Mouse (Mus musculus) fat pad, adult 2 months (tissue): ENCODE data around the gene Smim6.
A peak's percentile ranks its signal among the peaks of the same experiment; 100 is the strongest.

ENCODE experiments used
- DNase-seq: peaks from one replicate; pipeline ENCODE4 v3.0.0-alpha.2; 2011; ENCODE audit warnings: low read depth, low spot score; ENCODE audit errors: extremely low read depth

Gene Smim6

DNA sequence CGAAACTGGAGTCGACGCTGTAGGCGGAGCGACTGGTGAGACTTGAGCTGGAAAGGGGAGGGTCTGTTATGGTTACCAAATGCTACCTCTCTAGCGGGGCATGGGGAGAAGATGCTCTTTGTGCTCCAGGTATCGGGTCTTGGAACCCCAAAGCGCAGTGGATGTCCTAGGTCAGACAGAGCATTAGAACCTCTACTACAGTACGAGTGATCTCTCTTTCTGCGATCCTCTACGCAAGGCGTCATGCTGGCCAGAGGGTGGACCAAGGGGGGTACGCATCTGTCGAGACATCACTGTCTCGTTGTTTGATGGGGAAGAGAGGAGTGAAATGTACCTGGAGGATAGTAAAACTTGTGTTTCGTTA is 21.9 kb downstream of the Smim6 start:
- no peak for DNase-seq

DNA sequence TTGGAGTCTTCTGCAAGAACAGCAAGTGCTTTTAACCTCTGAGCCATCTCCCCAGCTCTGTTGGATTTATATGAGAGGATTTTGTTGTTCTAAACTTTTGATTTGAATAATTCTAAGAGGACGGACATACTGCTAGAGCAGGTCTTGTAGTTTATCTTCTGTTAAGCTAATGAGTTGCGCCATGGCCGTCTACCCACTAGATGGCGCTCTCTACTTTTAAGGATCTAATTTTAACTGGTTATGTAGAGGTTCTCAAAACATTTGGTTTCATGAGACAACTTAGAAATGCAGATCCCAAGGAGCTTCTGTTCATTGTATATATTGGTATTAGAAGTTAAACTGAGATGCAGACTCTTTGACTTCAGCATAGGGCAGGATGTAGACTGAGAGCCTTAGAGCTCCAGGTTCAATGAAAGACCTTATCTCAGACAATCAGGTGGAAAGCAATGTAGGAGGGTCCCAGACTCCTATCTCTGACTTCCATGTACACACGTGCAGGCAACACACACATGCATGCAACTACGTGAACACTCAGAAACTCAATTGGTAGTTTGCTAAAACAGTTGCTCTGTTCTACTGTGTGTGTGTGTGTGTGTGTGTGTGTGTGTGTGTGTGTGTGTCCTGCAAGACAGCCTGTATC is 28.0 kb downstream of the Smim6 start:
- no peak for DNase-seq

DNA sequence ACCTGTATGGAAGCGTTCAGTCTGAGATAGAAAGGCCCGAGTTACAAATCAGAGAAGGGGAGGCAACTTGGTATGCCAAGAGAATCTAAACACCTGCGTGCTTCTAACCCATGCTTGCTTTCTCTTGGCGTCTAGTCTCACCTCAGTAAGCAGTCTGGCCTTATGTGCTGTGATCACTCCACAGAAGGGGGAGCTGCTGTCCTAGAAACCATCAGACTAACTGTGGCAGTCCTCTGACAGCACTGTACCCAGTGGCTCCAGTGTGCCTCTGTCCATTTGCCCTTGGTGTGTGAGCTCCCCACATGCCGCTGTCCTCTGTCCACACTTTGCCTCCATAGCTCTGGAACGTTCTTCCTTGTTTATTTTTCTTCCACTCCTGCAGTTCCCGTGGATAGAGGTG is 30.2 kb downstream of the Smim6 start:
- no peak for DNase-seq

DNA sequence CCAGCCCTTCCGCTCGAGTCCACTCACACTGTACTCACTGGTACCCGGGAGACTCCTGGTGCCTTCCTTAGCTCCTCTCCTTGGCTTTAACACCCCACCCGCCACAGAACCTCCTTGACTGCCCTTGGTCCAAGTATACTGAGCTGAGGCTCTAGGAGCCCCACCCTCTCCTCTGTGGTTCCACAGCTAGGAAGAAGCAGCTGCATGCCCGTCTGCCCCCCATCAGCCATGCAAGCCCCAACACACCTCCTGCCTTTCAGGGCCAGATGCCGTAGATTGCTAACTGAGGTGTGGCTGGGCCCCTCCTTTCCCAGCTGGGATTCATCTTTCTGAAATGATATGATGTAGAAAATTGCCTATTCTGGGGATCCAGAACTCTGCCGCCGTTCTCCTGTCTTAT is 33.4 kb downstream of the Smim6 start:
- DNase-seq, result no peak

DNA sequence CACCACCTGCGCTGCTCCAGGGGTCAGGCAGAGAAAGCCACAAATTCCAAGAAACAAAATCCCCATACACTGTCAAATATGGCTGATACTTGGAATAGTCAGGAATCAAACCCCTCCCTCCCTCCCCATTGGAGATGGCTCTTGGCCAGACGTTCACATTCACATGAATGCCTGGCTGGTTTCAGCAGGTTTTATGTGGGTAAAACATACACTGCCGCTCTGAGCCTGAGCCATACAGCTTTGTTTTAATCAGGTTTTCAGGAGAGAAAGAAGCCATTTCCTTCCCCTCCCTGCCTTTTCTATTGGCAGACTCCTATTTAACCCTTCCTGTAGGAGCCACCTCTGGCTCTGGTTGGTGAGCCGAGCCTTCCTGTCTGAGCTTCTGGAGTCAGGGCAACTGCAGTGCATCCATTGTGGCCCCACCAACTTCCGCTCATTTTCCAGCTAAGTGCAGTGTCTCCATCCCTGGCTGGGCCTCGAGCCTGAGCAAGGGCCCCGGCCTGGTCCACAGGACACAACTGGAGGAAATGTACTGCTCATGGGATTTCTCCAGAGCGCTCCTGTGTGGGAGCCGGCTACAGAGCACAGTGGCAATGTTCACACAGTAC is 34.5 kb downstream of the Smim6 start:
- no peak for DNase-seq

DNA sequence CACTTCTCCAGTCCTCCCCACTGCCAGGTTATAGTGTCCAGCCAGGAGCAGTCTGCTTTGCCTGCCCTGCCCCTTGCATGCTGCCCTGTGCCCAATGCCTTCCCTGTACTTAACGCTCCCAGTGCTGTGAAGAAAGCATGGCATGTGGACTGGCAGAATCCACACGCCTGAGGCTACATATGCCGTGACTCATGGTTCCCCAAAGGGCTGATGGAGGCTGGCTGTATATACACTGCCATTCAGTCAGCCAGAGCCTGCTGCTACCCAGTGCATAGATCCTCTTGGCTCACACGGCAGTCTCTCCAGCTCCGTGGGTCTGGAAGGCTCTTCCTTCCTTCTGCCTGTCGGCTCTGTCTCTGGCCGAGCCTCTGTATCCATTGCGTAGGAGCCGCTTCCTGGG is 36.5 kb downstream of the Smim6 start:
- no peak for DNase-seq

DNA sequence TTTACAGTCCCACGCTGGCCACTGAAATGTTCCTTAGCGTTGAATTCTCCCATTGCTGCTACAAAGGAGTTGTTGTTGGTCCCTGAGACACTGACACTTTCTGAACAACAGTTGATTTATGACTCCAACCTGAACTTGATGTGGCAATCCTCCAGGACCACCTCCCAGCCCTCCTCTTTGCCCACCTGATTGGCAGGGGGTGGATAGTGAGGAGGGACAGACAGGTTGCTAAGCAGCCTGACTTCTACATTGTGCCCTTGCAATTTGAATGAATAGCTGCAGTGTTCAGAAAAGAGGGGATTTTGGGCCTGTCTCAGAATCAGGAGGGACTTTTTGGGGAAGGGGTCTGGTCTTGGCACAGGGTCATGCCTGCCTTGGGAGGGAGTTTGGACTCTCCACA is 38.9 kb downstream of the Smim6 start:
- no peak for DNase-seq

DNA sequence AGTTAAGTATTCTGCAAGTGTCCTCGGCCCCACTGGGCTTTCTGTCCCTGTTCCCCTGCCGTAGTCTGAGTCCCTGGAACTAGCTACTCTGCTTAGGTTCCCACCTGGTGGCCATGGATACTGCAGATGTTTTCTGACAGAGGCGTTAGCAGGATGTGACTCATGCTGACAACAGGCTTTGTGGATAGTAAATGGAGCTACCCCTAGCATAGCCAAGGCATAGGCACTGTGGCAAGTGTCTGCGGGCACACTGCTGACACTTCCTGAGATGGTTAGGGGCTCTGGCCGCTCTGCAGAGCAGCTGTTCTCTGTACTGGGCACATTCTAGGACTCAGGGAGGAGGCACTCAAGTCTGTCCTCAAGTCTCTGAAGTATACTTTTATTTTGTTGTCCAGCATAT is 42.9 kb downstream of the Smim6 start:
- no peak for DNase-seq

DNA sequence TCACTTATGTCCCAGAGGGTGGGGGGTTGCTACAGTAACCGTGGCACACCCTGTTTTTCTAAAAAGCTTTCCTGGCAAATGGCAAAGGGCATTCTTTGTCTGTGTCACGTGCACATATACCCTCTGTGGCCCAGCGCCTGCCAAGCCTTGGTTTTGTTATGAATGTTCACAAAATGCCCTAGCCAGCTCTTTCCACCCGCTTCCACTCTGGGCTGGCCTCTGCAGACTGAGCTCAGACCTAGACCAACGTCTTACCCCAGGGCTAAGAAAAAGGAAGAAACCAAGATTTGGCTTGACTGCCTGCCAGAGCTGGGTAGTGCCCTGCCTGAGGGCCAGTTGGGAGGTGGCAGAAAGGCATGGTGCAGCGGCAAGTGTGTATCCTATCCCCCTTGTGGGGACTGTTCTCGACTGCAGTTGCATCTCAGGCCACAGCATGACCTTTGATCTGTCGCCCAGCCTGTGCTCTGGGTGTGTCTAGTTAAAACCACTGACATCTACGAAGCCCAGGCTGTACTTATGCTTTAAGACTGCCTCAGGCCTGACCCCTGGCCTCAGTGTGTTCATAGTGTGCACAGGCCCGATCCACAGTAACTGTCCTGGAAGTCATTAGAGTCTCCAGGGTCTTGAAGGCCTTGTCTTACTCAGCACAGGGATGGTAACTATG is 43.5 kb downstream of the Smim6 start:
- DNase-seq, result no peak

DNA sequence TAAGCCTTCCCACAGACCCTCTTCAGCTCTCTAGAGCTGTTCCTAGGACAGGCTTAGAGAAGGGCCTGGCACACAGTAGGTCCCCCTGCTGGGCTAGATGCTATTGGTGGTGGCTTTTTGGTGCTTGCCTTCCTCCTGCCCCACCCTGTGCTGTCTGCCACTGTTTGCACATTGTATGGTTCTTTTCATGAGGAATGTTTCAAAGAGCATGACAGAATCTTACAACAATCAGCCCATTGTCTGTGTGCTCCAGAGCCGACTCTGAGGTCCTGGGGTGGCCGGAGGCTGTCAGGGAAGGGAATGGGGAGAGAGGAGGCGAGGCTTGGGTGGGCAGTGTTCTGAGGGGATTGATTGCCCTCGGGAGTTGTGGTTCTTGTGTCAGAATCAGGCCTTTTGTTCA is 44.6 kb downstream of the Smim6 start:
- no peak for DNase-seq

DNA sequence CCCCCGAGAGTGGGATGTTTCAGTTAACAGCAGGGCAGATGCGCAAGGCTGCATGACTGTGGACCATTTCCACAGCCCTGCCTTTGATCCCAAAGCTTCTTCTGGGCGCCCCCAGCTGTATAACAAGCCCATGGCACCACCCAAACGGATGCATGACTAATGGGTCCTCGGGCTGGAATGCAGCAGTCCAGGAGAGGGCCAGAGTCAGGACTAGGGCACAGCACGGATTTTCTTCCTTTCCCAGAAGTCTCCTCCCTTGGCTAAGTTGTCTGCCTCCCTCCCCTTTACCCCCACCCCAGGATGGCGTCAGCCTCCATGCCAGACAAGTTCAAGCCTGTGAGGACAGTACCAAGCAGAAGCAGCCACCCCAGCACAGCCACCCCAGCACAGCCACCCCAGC is 46.2 kb downstream of the Smim6 start:
- peak; percentile 55 for DNase-seq

DNA sequence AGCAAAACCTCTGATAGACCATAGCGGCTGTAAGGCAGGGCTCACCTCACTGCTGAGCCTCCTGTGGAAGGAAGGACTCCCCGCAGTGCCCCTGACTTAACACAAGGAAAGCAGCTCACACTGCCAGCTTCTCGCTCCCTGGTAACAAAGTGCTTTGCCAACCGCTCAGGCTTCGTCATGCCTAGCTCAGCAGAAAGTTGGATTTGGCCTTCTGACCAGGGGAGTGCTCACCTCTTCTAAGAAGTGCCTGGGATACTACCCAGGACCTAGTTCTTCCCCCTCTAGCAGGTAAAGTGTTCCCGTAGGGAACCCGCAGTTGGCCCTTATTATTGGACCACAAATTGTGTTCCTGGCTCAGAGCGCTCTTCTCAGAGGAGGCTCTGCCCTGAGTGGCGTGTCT is 47.2 kb downstream of the Smim6 start:
- DNase-seq, result peak; percentile 82

DNA sequence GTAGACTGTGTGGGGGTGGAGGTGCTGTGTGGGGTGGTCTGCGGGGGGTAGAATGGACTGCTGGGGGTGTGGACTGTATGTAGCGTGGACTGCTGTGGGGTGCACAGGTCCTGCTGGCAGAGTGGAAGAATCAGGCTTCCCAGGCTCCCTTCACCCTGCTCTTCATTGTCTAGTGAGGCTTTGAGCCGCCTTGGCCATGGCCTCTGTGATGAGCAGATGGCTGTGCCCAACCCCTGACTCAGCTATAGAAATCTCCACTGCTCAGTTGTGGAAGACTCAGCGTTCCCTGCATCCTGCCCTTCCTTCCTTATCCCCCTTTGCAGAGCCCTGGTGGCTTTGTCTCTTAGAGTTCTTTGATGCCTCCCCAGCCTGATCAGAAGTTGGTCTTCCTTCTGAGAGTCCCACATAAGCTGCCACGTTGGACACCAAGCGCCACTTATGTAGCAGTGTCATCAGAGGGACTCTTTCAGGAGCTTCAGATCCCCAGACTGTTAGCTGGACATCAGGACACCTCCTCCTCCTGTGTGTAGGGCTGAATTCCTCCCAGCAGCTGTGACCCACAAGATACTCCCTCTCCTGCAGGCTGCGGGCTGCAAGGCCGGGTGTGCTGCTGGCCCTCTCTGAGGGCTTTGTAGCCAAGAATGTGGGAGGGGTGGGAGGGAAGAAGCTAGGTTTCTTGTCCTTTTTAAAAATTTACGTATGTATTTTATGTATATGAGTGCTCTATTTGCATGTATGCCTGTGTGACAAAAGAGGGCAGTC is 51.0 kb downstream of the Smim6 start:
- no peak for DNase-seq
